Mouse (Mus musculus): ENCODE results near the gene Anapc11.

GRCm38 (mm10) chr11:120630401-120630871 is 32.2 kb downstream of the Anapc11 start:
- no peak for TF ChIP-seq CTCF (IDR thresholded peaks at IDR 0.05; ENCODE audit: low read depth, low read length)
- no peak for TF ChIP-seq POLR2AphosphoS5 (IDR thresholded peaks at IDR 0.05; ENCODE audit: insufficient replicate concordance, low read depth, low read length)
- no peak for TF ChIP-seq GATA1 (IDR thresholded peaks at IDR 0.05; ENCODE audit: borderline replicate concordance, low read length)
